Mouse (Mus musculus) liver, adult 2 months (tissue): ENCODE results near the gene Sdf2.

Experiments used
- CTCF ChIP-seq: fragments of 200-500 bp; IDR thresholded peaks from 2 replicates; pipeline ENCODE4 v1.5.1; 2011; ENCODE audit warnings: low read depth, low read length, control low read depth
- POLR2A ChIP-seq: fragments of 200-500 bp; IDR thresholded peaks from 2 replicates; pipeline ENCODE4 v1.6.1; 2011; ENCODE audit warnings: low read length, control low read depth; ENCODE audit not compliant: insufficient read depth; ENCODE audit errors: extremely low read depth

DNA sequence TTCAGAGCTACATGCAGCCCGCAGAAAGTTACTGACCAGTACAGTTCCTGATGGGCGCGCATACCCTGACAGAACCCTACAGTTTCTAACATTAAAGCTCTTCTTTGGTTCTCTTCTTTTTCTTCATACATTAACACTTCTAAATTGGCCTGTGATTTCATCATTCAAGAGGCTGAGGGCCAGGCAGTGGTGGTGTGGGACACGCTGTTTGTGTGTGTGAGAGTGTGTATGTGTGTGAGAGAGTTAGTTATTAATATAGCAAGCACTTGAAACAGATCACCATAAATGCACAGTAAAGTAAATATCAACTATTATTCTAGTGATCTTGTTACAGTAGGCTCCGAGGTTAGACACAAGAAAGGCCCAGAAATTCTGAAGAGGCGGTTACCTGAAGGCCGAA, 55.4 kb downstream of the Sdf2 start:
- TF ChIP-seq CTCF (no peak), POLR2A (no peak)
